Mouse (Mus musculus): ENCODE measurements around the gene Mybphl. TPM values are rescaled to one million over a fixed set of nuclear protein-coding genes. Genes with fewer than 3 reads are reported as not detected.
A peak's percentile ranks its signal among the peaks of the same experiment; 100 is the strongest.

Mybphl gene
- polyA plus RNA-seq, 1 experiment from 2014 or later: not detected

GRCm38 (mm10) chr3:108360894-108361293 lies 3.8 kb upstream of the Mybphl start:
- Histone ChIP-seq H3K36me3 (ENCODE audit: control insufficient read depth, insufficient read depth, low read length) (no peaks in the 10 kb centered on the region), H3K4me3 (ENCODE audit: low read length) (no peak overlapping the region), H3K4me1 (ENCODE audit: control insufficient read depth, insufficient read depth, low read length) (peaks cover 5% of the 10 kb centered on the region), H3K9me3 (ENCODE audit: control insufficient read depth, low read length) (no peaks in the 10 kb centered on the region), H3K9ac (ENCODE audit: low read depth, low read length) (no peak overlapping the region), H3K4me2 (ENCODE audit: low read depth, low read length) (0 out of 2 replicates have a peak overlapping the region, but pooled peaks have one; percentile 10), H3K27ac (ENCODE audit: low read length) (no peak overlapping the region), H3K27me3 (replicated peaks; ENCODE audit: control insufficient read depth, insufficient read depth, low read length) (no peaks in the 10 kb centered on the region)
- ATAC-seq: no peak
- 20% methylated on average over 7 of the region's 7 CpGs for WGBS

GRCm38 (mm10) chr3:108363626-108364025 lies 1.1 kb upstream of the Mybphl start:
- ATAC-seq: no peak
- H3K36me3 ChIP-seq (ENCODE audit: control insufficient read depth, insufficient read depth, low read length): no peaks in the 10 kb centered on the region
- no peak overlapping the region for H3K4me2 ChIP-seq (ENCODE audit: low read depth, low read length)
- peaks cover 14% of the 10 kb centered on the region for H3K4me1 ChIP-seq (ENCODE audit: control insufficient read depth, insufficient read depth, low read length)
- no peaks in the 10 kb centered on the region for H3K27me3 ChIP-seq (replicated peaks; ENCODE audit: control insufficient read depth, insufficient read depth, low read length)
- no peaks in the 10 kb centered on the region for H3K9me3 ChIP-seq (ENCODE audit: control insufficient read depth, low read length)
- no peak overlapping the region for H3K4me3 ChIP-seq (ENCODE audit: low read length)
- H3K27ac ChIP-seq (ENCODE audit: low read length): no peak overlapping the region
- no peak overlapping the region for H3K9ac ChIP-seq (ENCODE audit: low read depth, low read length)
- 63% methylated on average over 3 of the region's 3 CpGs for WGBS

- ATAC-seq: no peak
- no peak overlapping the region for H3K4me2 ChIP-seq (ENCODE audit: low read depth, low read length)
- H3K9me3 ChIP-seq (ENCODE audit: control insufficient read depth, low read length): no peaks in the 10 kb centered on the region
- no peaks in the 10 kb centered on the region for H3K36me3 ChIP-seq (ENCODE audit: control insufficient read depth, insufficient read depth, low read length)
- no peak overlapping the region for H3K9ac ChIP-seq (ENCODE audit: low read depth, low read length)
- H3K4me1 ChIP-seq (ENCODE audit: control insufficient read depth, insufficient read depth, low read length): peaks cover 10% of the 10 kb centered on the region; the same call in 1 of the 2 replicates
- no peaks in the 10 kb centered on the region for H3K27me3 ChIP-seq (replicated peaks; ENCODE audit: control insufficient read depth, insufficient read depth, low read length)
- no peak overlapping the region for H3K4me3 ChIP-seq (ENCODE audit: low read length)
- H3K27ac ChIP-seq (ENCODE audit: low read length): no peak overlapping the region
- 57% methylated on average over 9 of the region's 9 CpGs for WGBS
These were observed 2.5 kb downstream of the Mybphl start for GRCm38 (mm10) chr3:108367173-108367572.

- peak; percentile 90 for ATAC-seq
These were observed 3.1 kb downstream of the Mybphl start for GRCm38 (mm10) chr3:108367828-108368227.

GRCm38 (mm10) chr3:108368721-108369120 lies 4.0 kb downstream of the Mybphl start:
- Histone ChIP-seq H3K4me3 (ENCODE audit: low read length) (no peak overlapping the region), H3K9me3 (ENCODE audit: control insufficient read depth, low read length) (no peaks in the 10 kb centered on the region), H3K27me3 (replicated peaks; ENCODE audit: control insufficient read depth, insufficient read depth, low read length) (no peaks in the 10 kb centered on the region), H3K4me1 (ENCODE audit: control insufficient read depth, insufficient read depth, low read length) (peaks cover 10% of the 10 kb centered on the region; the same call in 1 of the 2 replicates), H3K36me3 (ENCODE audit: control insufficient read depth, insufficient read depth, low read length) (no peaks in the 10 kb centered on the region), H3K27ac (ENCODE audit: low read length) (no peak overlapping the region), H3K9ac (ENCODE audit: low read depth, low read length) (no peak overlapping the region), H3K4me2 (ENCODE audit: low read depth, low read length) (no peak overlapping the region)
- ATAC-seq: peak; percentile 22; the same call in 1 of the 2 replicates
- WGBS: 73% methylated on average over 5 of the region's 5 CpGs

More at GRCm38 (mm10) chr3:108367828-108368227, 3.1 kb downstream of the Mybphl start:
- Histone ChIP-seq H3K27ac (ENCODE audit: low read length) (no peak overlapping the region), H3K36me3 (ENCODE audit: control insufficient read depth, insufficient read depth, low read length) (no peaks in the 10 kb centered on the region), H3K9me3 (ENCODE audit: control insufficient read depth, low read length) (no peaks in the 10 kb centered on the region), H3K27me3 (replicated peaks; ENCODE audit: control insufficient read depth, insufficient read depth, low read length) (no peaks in the 10 kb centered on the region), H3K4me1 (ENCODE audit: control insufficient read depth, insufficient read depth, low read length) (peaks cover 10% of the 10 kb centered on the region; the same call in 1 of the 2 replicates), H3K4me2 (ENCODE audit: low read depth, low read length) (no peak overlapping the region), H3K9ac (ENCODE audit: low read depth, low read length) (no peak overlapping the region), H3K4me3 (ENCODE audit: low read length) (no peak overlapping the region)
- WGBS: 52% methylated on average over 3 of the region's 3 CpGs

- no peak overlapping the region for H3K27ac ChIP-seq (ENCODE audit: low read length)
- ATAC-seq: no peak
These were observed 7.6 kb downstream of the Mybphl start for GRCm38 (mm10) chr3:108372274-108372673.

GRCm38 (mm10) chr3:108372691-108373090 lies 8.0 kb downstream of the Mybphl start:
- Histone ChIP-seq H3K4me1 (ENCODE audit: control insufficient read depth, insufficient read depth, low read length) (peaks cover 3% of the 10 kb centered on the region; the same call in 1 of the 2 replicates), H3K36me3 (ENCODE audit: control insufficient read depth, insufficient read depth, low read length) (no peaks in the 10 kb centered on the region), H3K4me2 (ENCODE audit: low read depth, low read length) (no peak overlapping the region), H3K9ac (ENCODE audit: low read depth, low read length) (no peak overlapping the region), H3K9me3 (ENCODE audit: control insufficient read depth, low read length) (no peaks in the 10 kb centered on the region), H3K27ac (ENCODE audit: low read length) (no peak overlapping the region), H3K4me3 (ENCODE audit: low read length) (no peak overlapping the region), H3K27me3 (replicated peaks; ENCODE audit: control insufficient read depth, insufficient read depth, low read length) (no peaks in the 10 kb centered on the region)
- ATAC-seq: no peak
- WGBS: 48% methylated on average over 3 of the region's 3 CpGs

More at GRCm38 (mm10) chr3:108372274-108372673, 7.6 kb downstream of the Mybphl start:
- Histone ChIP-seq H3K4me1 (ENCODE audit: control insufficient read depth, insufficient read depth, low read length) (peaks cover 7% of the 10 kb centered on the region; the same call in 1 of the 2 replicates), H3K9me3 (ENCODE audit: control insufficient read depth, low read length) (no peaks in the 10 kb centered on the region), H3K27me3 (replicated peaks; ENCODE audit: control insufficient read depth, insufficient read depth, low read length) (no peaks in the 10 kb centered on the region), H3K36me3 (ENCODE audit: control insufficient read depth, insufficient read depth, low read length) (no peaks in the 10 kb centered on the region), H3K9ac (ENCODE audit: low read depth, low read length) (no peak overlapping the region), H3K4me2 (ENCODE audit: low read depth, low read length) (no peak overlapping the region), H3K4me3 (ENCODE audit: low read length) (no peak overlapping the region)
- 62% methylated on average over 3 of the region's 3 CpGs for WGBS

- H3K27me3 ChIP-seq (replicated peaks; ENCODE audit: control insufficient read depth, insufficient read depth, low read length): no peaks in the 10 kb centered on the region
- no peaks in the 10 kb centered on the region for H3K9me3 ChIP-seq (ENCODE audit: control insufficient read depth, low read length)
- no peaks in the 10 kb centered on the region for H3K36me3 ChIP-seq (ENCODE audit: control insufficient read depth, insufficient read depth, low read length)
- H3K9ac ChIP-seq (ENCODE audit: low read depth, low read length): no peak overlapping the region
- no peak overlapping the region for H3K4me3 ChIP-seq (ENCODE audit: low read length)
- H3K4me1 ChIP-seq (ENCODE audit: control insufficient read depth, insufficient read depth, low read length): peaks cover 12% of the 10 kb centered on the region
- H3K27ac ChIP-seq (ENCODE audit: low read length): no peak overlapping the region
- ATAC-seq: no peak
- H3K4me2 ChIP-seq (ENCODE audit: low read depth, low read length): no peak overlapping the region
- 79% methylated on average over 7 of the region's 7 CpGs for WGBS
These were observed 14.4 kb downstream of the Mybphl start for GRCm38 (mm10) chr3:108378875-108379663.

- 74% methylated on average over 6 of the region's 6 CpGs for WGBS
- Histone ChIP-seq H3K9me3 (ENCODE audit: control insufficient read depth, low read length) (no peaks in the 10 kb centered on the region), H3K4me1 (ENCODE audit: control insufficient read depth, insufficient read depth, low read length) (peaks cover 23% of the 10 kb centered on the region), H3K27ac (ENCODE audit: low read length) (no peak overlapping the region), H3K36me3 (ENCODE audit: control insufficient read depth, insufficient read depth, low read length) (no peaks in the 10 kb centered on the region), H3K4me3 (ENCODE audit: low read length) (no peak overlapping the region), H3K27me3 (replicated peaks; ENCODE audit: control insufficient read depth, insufficient read depth, low read length) (no peaks in the 10 kb centered on the region), H3K9ac (ENCODE audit: low read depth, low read length) (no peak overlapping the region), H3K4me2 (ENCODE audit: low read depth, low read length) (no peak overlapping the region)
- ATAC-seq: no peak
These were observed 16.0 kb downstream of the Mybphl start for GRCm38 (mm10) chr3:108380695-108381094.

All from intestine, embryonic 16.5 days (tissue).